Mouse (Mus musculus) CD4-positive, CD25-positive, alpha-beta regulatory T cell, adult 9 weeks (primary cell): Measurements from ENCODE around the gene Mfap1a. TPM values are rescaled to one million over a fixed set of nuclear protein-coding genes. Genes with fewer than 3 reads are reported as not detected.

Source experiments
- polyA plus RNA-seq: library from polyadenylated mRNA; unstranded; fragments of 100-300 nt; shearing (Covaris generic); gene quantifications from one replicate; pipeline ENCODE4 v1.2.1, GENCODE M21; 2017

Gene Mfap1a
- polyA plus RNA-seq: 37.0 TPM

GRCm38 (mm10) chr2:121505942-121506882 is at the start of gene Mfap1a, which contains the start of gene Wdr76:
Gene Mfap1a (minus strand): TSS chr2:121506665.
Gene Wdr76 (plus strand): TSS chr2:121506723.

GRCm38 (mm10) chr2:121473301-121474179 is 32.9 kb downstream of the Mfap1a start, which contains the start of gene Mfap1b:
Gene Mfap1b (minus strand): TSS chr2:121474067.

GRCm38 (mm10) chr2:121456692-121457642 is 49.5 kb downstream of the Mfap1a start, which contains the start of gene Serinc4:
Gene Serinc4 (minus strand): TSS chr2:121456781.

GRCm38 (mm10) chr2:121452990-121453389 is 53.5 kb downstream of the Mfap1a start, which contains the start of gene Hypk:
Gene Hypk (plus strand): TSS chr2:121453290.

GRCm38 (mm10) chr2:121448739-121449535 is 57.5 kb downstream of the Mfap1a start, which contains the start of gene Serf2:
Gene Serf2 (plus strand): TSS chr2:121449195.

GRCm38 (mm10) chr2:121444178-121444577 is 62.3 kb downstream of the Mfap1a start, which contains the start of gene Ell3:
Gene Ell3 (minus strand): TSS chr2:121444278.

Other genes with a start within 250 kb of the Mfap1a start
- gene Trp53bp1, start 235.3 kb downstream of the Mfap1a start, polyA plus RNA-seq: 79.0 TPM
- 0.06 TPM for gene Map1a, start 217.1 kb downstream of the Mfap1a start, polyA plus RNA-seq
- gene Ppip5k1, start 151.3 kb downstream of the Mfap1a start, polyA plus RNA-seq: 12.6 TPM
- not detected for gene Ckmt1, start 149.0 kb downstream of the Mfap1a start, polyA plus RNA-seq
- 0.42 TPM for gene Strc, start 119.5 kb downstream of the Mfap1a start, polyA plus RNA-seq
- 309 TPM for gene Pdia3, start 92.9 kb downstream of the Mfap1a start, polyA plus RNA-seq
- gene Catsper2, start 92.9 kb downstream of the Mfap1a start, polyA plus RNA-seq: 2.6 TPM
- gene Ell3, start 62.4 kb downstream of the Mfap1a start, polyA plus RNA-seq: 0.65 TPM
- gene Serf2, start 57.5 kb downstream of the Mfap1a start, polyA plus RNA-seq: 626 TPM
- gene Hypk, start 53.4 kb downstream of the Mfap1a start, polyA plus RNA-seq: 156 TPM
- gene Serinc4, start 49.9 kb downstream of the Mfap1a start, polyA plus RNA-seq: 0.36 TPM
- gene Mfap1b, start 32.6 kb downstream of the Mfap1a start, polyA plus RNA-seq: 115 TPM
- 6.9 TPM for gene Wdr76, start 58 bp upstream of the Mfap1a start, polyA plus RNA-seq